Mouse (Mus musculus) regulatory T cell (primary cell): ENCODE data around the gene Pdia5.

Experiments used
- in situ Hi-C: fragments of 300-600 bp; cut with MboI, MseI; formaldehyde crosslinking; loops from one replicate; pipeline ENCODE4 v1.15.1; 2025; ENCODE audit warnings: high pct_unique_total_duplicates

Pdia5 gene

GRCm38 (mm10) chr16:35484526-35485233, 6.0 kb downstream of the Pdia5 start:
- in situ Hi-C loops, result loop anchor here (10.0 kb wide), 1 partner anchor 330 kb away; no protein-coding TSS in a partner anchor

GRCm38 (mm10) chr16:35484105-35484504, 6.6 kb downstream of the Pdia5 start:
- in situ Hi-C loops, result loop anchor here (10.0 kb wide), 1 partner anchor 331 kb away; no protein-coding TSS in a partner anchor

GRCm38 (mm10) chr16:35479301-35479700, 11.4 kb downstream of the Pdia5 start:
- in situ Hi-C loops, result no loop called here

GRCm38 (mm10) chr16:35477273-35477672, 13.4 kb downstream of the Pdia5 start:
- in situ Hi-C loops, result no loop called here

- in situ Hi-C loops, result no loop called here
These were observed 18.0 kb downstream of the Pdia5 start for GRCm38 (mm10) chr16:35472569-35473275.

- in situ Hi-C loops, result no loop called here
These were observed 18.7 kb downstream of the Pdia5 start for GRCm38 (mm10) chr16:35471841-35472568.

- in situ Hi-C loops, result no loop called here
These were observed 19.7 kb downstream of the Pdia5 start for GRCm38 (mm10) chr16:35470983-35471382.

- in situ Hi-C loops, result no loop called here
These were observed 20.6 kb downstream of the Pdia5 start for GRCm38 (mm10) chr16:35470096-35470495.

- in situ Hi-C loops, result no loop called here
These were observed 21.7 kb downstream of the Pdia5 start for GRCm38 (mm10) chr16:35469016-35469415.

GRCm38 (mm10) chr16:35467044-35467443, 23.6 kb downstream of the Pdia5 start:
- in situ Hi-C loops, result no loop called here

GRCm38 (mm10) chr16:35465808-35466351, 24.8 kb downstream of the Pdia5 start:
- in situ Hi-C loops, result no loop called here

- in situ Hi-C loops, result no loop called here
These were observed 25.9 kb downstream of the Pdia5 start for GRCm38 (mm10) chr16:35464686-35465308.

- in situ Hi-C loops, result no loop called here
These were observed 27.0 kb downstream of the Pdia5 start for GRCm38 (mm10) chr16:35463708-35464107.

- in situ Hi-C loops, result no loop called here
These were observed 27.7 kb downstream of the Pdia5 start for GRCm38 (mm10) chr16:35462955-35463354.

GRCm38 (mm10) chr16:35459584-35459983, 31.1 kb downstream of the Pdia5 start:
- in situ Hi-C loops, result no loop called here

GRCm38 (mm10) chr16:35458297-35458696, 32.4 kb downstream of the Pdia5 start:
- in situ Hi-C loops, result no loop called here

GRCm38 (mm10) chr16:35457488-35457887, 33.2 kb downstream of the Pdia5 start:
- in situ Hi-C loops, result no loop called here

GRCm38 (mm10) chr16:35457011-35457419, 33.7 kb downstream of the Pdia5 start:
- in situ Hi-C loops, result no loop called here

GRCm38 (mm10) chr16:35456305-35456704, 34.4 kb downstream of the Pdia5 start:
- in situ Hi-C loops, result no loop called here

GRCm38 (mm10) chr16:35455822-35456221, 34.9 kb downstream of the Pdia5 start:
- in situ Hi-C loops, result no loop called here

- in situ Hi-C loops, result no loop called here
These were observed 40.5 kb downstream of the Pdia5 start for GRCm38 (mm10) chr16:35450018-35450630.
